Mouse (Mus musculus): Measurements from ENCODE around the gene Ulk3. TPM values are rescaled to one million over a fixed set of nuclear protein-coding genes. Genes with fewer than 3 reads are reported as not detected.

Gene Ulk3
- polyA plus RNA-seq, 1 experiment = 10.1 TPM

GRCm38 (mm10) chr9:57641775-57642550 is 52.7 kb downstream of the Ulk3 start:
- Histone ChIP-seq H3K4me1 (ENCODE audit: control insufficient read depth, insufficient read depth, low read length) (peaks cover 10% of the 10 kb centered on the region), H3K9ac (ENCODE audit: low read depth, poor library complexity, severe bottlenecking) (no peak overlapping the region), H3K4me3 (ENCODE audit: low read depth, low read length) (no peak overlapping the region), H3K9me3 (replicated peaks; ENCODE audit: control insufficient read depth, insufficient read depth, low read length, poor library complexity, severe bottlenecking) (no peaks in the 10 kb centered on the region), H3K27me3 (ENCODE audit: control insufficient read depth, insufficient read depth, low read length, poor library complexity, severe bottlenecking) (no peaks in the 10 kb centered on the region), H3K36me3 (ENCODE audit: control insufficient read depth, insufficient read depth, low read length, poor library complexity, severe bottlenecking) (no peaks in the 10 kb centered on the region), H3K27ac (ENCODE audit: insufficient read depth, low read length) (no peak overlapping the region)
- TF ChIP-seq EP300 (IDR thresholded peaks at IDR 0.05; ENCODE audit: insufficient read depth, low read depth, low read length) (no peak), CTCF (IDR thresholded peaks at IDR 0.05; ENCODE audit: low read depth, low read length) (no peak), POLR2A (IDR thresholded peaks at IDR 0.05; ENCODE audit: insufficient read depth, low read length) (no peak)

GRCm38 (mm10) chr9:57643169-57643855 is 54.1 kb downstream of the Ulk3 start:
- Histone ChIP-seq H3K27me3 (ENCODE audit: control insufficient read depth, insufficient read depth, low read length, poor library complexity, severe bottlenecking) (no peaks in the 10 kb centered on the region), H3K4me3 (ENCODE audit: low read depth, low read length) (no peak overlapping the region), H3K9ac (ENCODE audit: low read depth, poor library complexity, severe bottlenecking) (no peak overlapping the region), H3K36me3 (ENCODE audit: control insufficient read depth, insufficient read depth, low read length, poor library complexity, severe bottlenecking) (no peaks in the 10 kb centered on the region), H3K9me3 (replicated peaks; ENCODE audit: control insufficient read depth, insufficient read depth, low read length, poor library complexity, severe bottlenecking) (no peaks in the 10 kb centered on the region), H3K4me1 (ENCODE audit: control insufficient read depth, insufficient read depth, low read length) (peaks cover 10% of the 10 kb centered on the region), H3K27ac (ENCODE audit: insufficient read depth, low read length) (no peak overlapping the region)
- no peak for TF ChIP-seq EP300 (IDR thresholded peaks at IDR 0.05; ENCODE audit: insufficient read depth, low read depth, low read length)
- TF ChIP-seq POLR2A (IDR thresholded peaks at IDR 0.05; ENCODE audit: insufficient read depth, low read length) = no peak
- no peak for TF ChIP-seq CTCF (IDR thresholded peaks at IDR 0.05; ENCODE audit: low read depth, low read length)

GRCm38 (mm10) chr9:57643856-57644180 is 54.6 kb downstream of the Ulk3 start:
- H3K9ac ChIP-seq (ENCODE audit: low read depth, poor library complexity, severe bottlenecking) = no peak overlapping the region
- no peaks in the 10 kb centered on the region for H3K27me3 ChIP-seq (ENCODE audit: control insufficient read depth, insufficient read depth, low read length, poor library complexity, severe bottlenecking)
- H3K9me3 ChIP-seq (replicated peaks; ENCODE audit: control insufficient read depth, insufficient read depth, low read length, poor library complexity, severe bottlenecking) = no peaks in the 10 kb centered on the region
- no peak overlapping the region for H3K27ac ChIP-seq (ENCODE audit: insufficient read depth, low read length)
- no peak overlapping the region for H3K4me3 ChIP-seq (ENCODE audit: low read depth, low read length)
- H3K4me1 ChIP-seq (ENCODE audit: control insufficient read depth, insufficient read depth, low read length) = peaks cover 10% of the 10 kb centered on the region
- TF ChIP-seq CTCF (IDR thresholded peaks at IDR 0.05; ENCODE audit: low read depth, low read length) (no peak), EP300 (IDR thresholded peaks at IDR 0.05; ENCODE audit: insufficient read depth, low read depth, low read length) (no peak), POLR2A (IDR thresholded peaks at IDR 0.05; ENCODE audit: insufficient read depth, low read length) (no peak)
- H3K36me3 ChIP-seq (ENCODE audit: control insufficient read depth, insufficient read depth, low read length, poor library complexity, severe bottlenecking) = no peaks in the 10 kb centered on the region

GRCm38 (mm10) chr9:57644442-57644943 is 55.2 kb downstream of the Ulk3 start:
- Histone ChIP-seq H3K27me3 (ENCODE audit: control insufficient read depth, insufficient read depth, low read length, poor library complexity, severe bottlenecking) (no peaks in the 10 kb centered on the region), H3K9ac (ENCODE audit: low read depth, poor library complexity, severe bottlenecking) (peak overlapping the region; percentile 97), H3K4me1 (ENCODE audit: control insufficient read depth, insufficient read depth, low read length) (peaks cover 10% of the 10 kb centered on the region), H3K36me3 (ENCODE audit: control insufficient read depth, insufficient read depth, low read length, poor library complexity, severe bottlenecking) (no peaks in the 10 kb centered on the region), H3K27ac (ENCODE audit: insufficient read depth, low read length) (no peak overlapping the region), H3K9me3 (replicated peaks; ENCODE audit: control insufficient read depth, insufficient read depth, low read length, poor library complexity, severe bottlenecking) (no peaks in the 10 kb centered on the region), H3K4me3 (ENCODE audit: low read depth, low read length) (peak overlapping the region; percentile 89)
- no peak for TF ChIP-seq POLR2A (IDR thresholded peaks at IDR 0.05; ENCODE audit: insufficient read depth, low read length)
- TF ChIP-seq CTCF (IDR thresholded peaks at IDR 0.05; ENCODE audit: low read depth, low read length) = no peak
- no peak for TF ChIP-seq EP300 (IDR thresholded peaks at IDR 0.05; ENCODE audit: insufficient read depth, low read depth, low read length)

- H3K4me1 ChIP-seq (ENCODE audit: control insufficient read depth, insufficient read depth, low read length) = peaks cover 10% of the 10 kb centered on the region
- H3K36me3 ChIP-seq (ENCODE audit: control insufficient read depth, insufficient read depth, low read length, poor library complexity, severe bottlenecking) = no peaks in the 10 kb centered on the region
Observed at GRCm38 (mm10) chr9:57644944-57645893, 56.0 kb downstream of the Ulk3 start.

More at GRCm38 (mm10) chr9:57644944-57645893, 56.0 kb downstream of the Ulk3 start:
- no peak overlapping the region for H3K27ac ChIP-seq (ENCODE audit: insufficient read depth, low read length)
- no peaks in the 10 kb centered on the region for H3K27me3 ChIP-seq (ENCODE audit: control insufficient read depth, insufficient read depth, low read length, poor library complexity, severe bottlenecking)
- peak overlapping the region; percentile 97 for H3K9ac ChIP-seq (ENCODE audit: low read depth, poor library complexity, severe bottlenecking)
- peak; percentile 30 for TF ChIP-seq POLR2A (IDR thresholded peaks at IDR 0.05; ENCODE audit: insufficient read depth, low read length)
- peak; percentile 56; the same call in 1 of the 2 replicates for TF ChIP-seq EP300 (IDR thresholded peaks at IDR 0.05; ENCODE audit: insufficient read depth, low read depth, low read length)
- peak; percentile 79 for TF ChIP-seq CTCF (IDR thresholded peaks at IDR 0.05; ENCODE audit: low read depth, low read length)
- H3K4me3 ChIP-seq (ENCODE audit: low read depth, low read length) = peak overlapping the region; percentile 89
- H3K9me3 ChIP-seq (replicated peaks; ENCODE audit: control insufficient read depth, insufficient read depth, low read length, poor library complexity, severe bottlenecking) = no peaks in the 10 kb centered on the region

Other genes starting within 250 kb of the Ulk3 start
- gene Ppcdc, start 149.3 kb upstream of the Ulk3 start, polyA plus RNA-seq (2011; ENCODE audit: insufficient read depth, insufficient read length, low read depth, missing spikeins) = 35.6 and 39.8 TPM in 2 replicates
- gene Scamp5, start 121.4 kb upstream of the Ulk3 start, polyA plus RNA-seq (2011; ENCODE audit: insufficient read depth, insufficient read length, low read depth, missing spikeins) = 31.1 and 32.1 TPM in 2 replicates
- 14.3 and 17.6 TPM in 2 replicates for gene Rpp25, start 85.4 kb upstream of the Ulk3 start, polyA plus RNA-seq (2011; ENCODE audit: insufficient read depth, insufficient read length, low read depth, missing spikeins)
- gene Cox5a, start 68.2 kb upstream of the Ulk3 start, polyA plus RNA-seq (2011; ENCODE audit: insufficient read depth, insufficient read length, low read depth, missing spikeins) = 490 and 512 TPM in 2 replicates
- 9.0 and 11.8 TPM in 2 replicates for gene Fam219b, start 51.9 kb upstream of the Ulk3 start, polyA plus RNA-seq (2011; ENCODE audit: insufficient read depth, insufficient read length, low read depth, missing spikeins)
- gene Mpi, start 36.7 kb upstream of the Ulk3 start, polyA plus RNA-seq (2011; ENCODE audit: insufficient read depth, insufficient read length, low read depth, missing spikeins) = 39.1 TPM in 2 replicates
- gene Scamp2, start 28.5 kb upstream of the Ulk3 start, polyA plus RNA-seq (2011; ENCODE audit: insufficient read depth, insufficient read length, low read depth, missing spikeins) = 26.6 and 31.0 TPM in 2 replicates
- not detected in 2 replicates for gene Cplx3, start 16.8 kb downstream of the Ulk3 start, polyA plus RNA-seq (2011; ENCODE audit: insufficient read depth, insufficient read length, low read depth, missing spikeins)
- not detected in 2 replicates for gene Lman1l, start 31.3 kb downstream of the Ulk3 start, polyA plus RNA-seq (2011; ENCODE audit: insufficient read depth, insufficient read length, low read depth, missing spikeins)
- gene Csk, start 64.2 kb downstream of the Ulk3 start, polyA plus RNA-seq (2011; ENCODE audit: insufficient read depth, insufficient read length, low read depth, missing spikeins) = 30.7 and 35.5 TPM in 2 replicates
- 0.37 TPM in 1 of 2 replicates, not detected in the other for gene Cyp1a2, start 94.3 kb downstream of the Ulk3 start, polyA plus RNA-seq (2011; ENCODE audit: insufficient read depth, insufficient read length, low read depth, missing spikeins)
- gene Cyp1a1, start 98.5 kb downstream of the Ulk3 start, polyA plus RNA-seq (2011; ENCODE audit: insufficient read depth, insufficient read length, low read depth, missing spikeins) = 1.2 and 1.8 TPM in 2 replicates
- gene Edc3, start 119.1 kb downstream of the Ulk3 start, polyA plus RNA-seq (2011; ENCODE audit: insufficient read depth, insufficient read length, low read depth, missing spikeins) = 22.0 and 26.3 TPM in 2 replicates
- 71.2 and 77.7 TPM in 2 replicates for gene Clk3, start 176.4 kb downstream of the Ulk3 start, polyA plus RNA-seq (2011; ENCODE audit: insufficient read depth, insufficient read length, low read depth, missing spikeins)
- gene Arid3b, start 247.3 kb downstream of the Ulk3 start, polyA plus RNA-seq (2011; ENCODE audit: insufficient read depth, insufficient read length, low read depth, missing spikeins) = 87.8 and 93.0 TPM in 2 replicates